Mouse (Mus musculus) stomach, postnatal 0 days (tissue): ENCODE measurements at regions not wholly inside any gene's neighbourhood (a gene's known extent, or its start where the extent isn't known, plus 50 kb on each side); places are given as distances from the start of the nearest gene placed in this dataset.

Source experiments
- ATAC-seq: fragments of 200-750 bp; cut with Nextera tagmentation; 2 replicates; pipeline ENCODE4 v1.8.0; 2017; ENCODE audit not compliant: low FRiP score, low TSS enrichment
- DNase-seq: peaks from one replicate; pipeline ENCODE4 v3.0.0-alpha.2; 2016; ENCODE audit warnings: low spot score
- H3K27ac ChIP-seq: fragments of 300-500 bp; sonication (generic); replicated peaks from 2 replicates; pipeline ENCODE4 v1.5.1; 2014; ENCODE audit warnings: mild to moderate bottlenecking, control low read depth
- H3K27me3 ChIP-seq: fragments of 300-500 bp; sonication (generic); 2 replicates; pipeline ENCODE4 v1.6.1; 2014; ENCODE audit warnings: low read length; ENCODE audit not compliant: control insufficient read depth, insufficient read depth
- H3K36me3 ChIP-seq: fragments of 300-500 bp; sonication (generic); 2 replicates; pipeline ENCODE4 v1.6.1; 2014; ENCODE audit warnings: low read length, mixed read lengths; ENCODE audit not compliant: control insufficient read depth, insufficient read depth
- H3K4me1 ChIP-seq: fragments of 300-500 bp; sonication (generic); replicated peaks from 2 replicates; pipeline ENCODE4 v1.6.1; 2014; ENCODE audit warnings: antibody characterized with exemption; ENCODE audit not compliant: control insufficient read depth, insufficient read depth
- H3K4me2 ChIP-seq: fragments of 300-500 bp; sonication (generic); replicated peaks from 2 replicates; pipeline ENCODE4 v1.6.1; 2014; ENCODE audit warnings: low read depth, mild to moderate bottlenecking, control low read depth, moderate library complexity
- H3K4me3 ChIP-seq: fragments of 300-500 bp; sonication (generic); 2 replicates; pipeline ENCODE4 v1.5.1; 2014; ENCODE audit warnings: low read depth, low read length, control low read depth
- H3K9ac ChIP-seq: fragments of 300-500 bp; sonication (generic); 2 replicates; pipeline ENCODE4 v1.6.1; 2014; ENCODE audit warnings: mild to moderate bottlenecking, low read length, control low read depth, mixed read lengths
- H3K9me3 ChIP-seq: fragments of 300-500 bp; sonication (generic); 2 replicates; pipeline ENCODE4 v1.6.1; 2016; ENCODE audit warnings: low read length; ENCODE audit not compliant: control insufficient read depth
- CTCF ChIP-seq: IDR thresholded peaks from 2 replicates; pipeline ENCODE4 v1.5.1; 2016; ENCODE audit warnings: antibody characterized with exemption, low read depth, mild to moderate bottlenecking, moderate library complexity
- EP300 ChIP-seq: optimal IDR thresholded peaks from 2 replicates; pipeline ENCODE3; 2016; ENCODE audit warnings: antibody characterized with exemption
- WGBS: fragments of 180-500 bp; shearing (Covaris S2); extraction: QIAGEN DNeasy Blood & Tissue Kit; methylation state at CpG from one replicate; pipeline ENCODE4 v1.1.7; 2014; 5-methylcytosine and 5-hydroxymethylcytosine counted together

- Histone ChIP-seq H3K4me3 (no peak overlapping the region), H3K27me3 (no peaks in the 10 kb centered on the region), H3K9me3 (no peaks in the 10 kb centered on the region), H3K36me3 (no peaks in the 10 kb centered on the region), H3K4me1 (no peaks in the 10 kb centered on the region), H3K27ac (no peak overlapping the region), H3K9ac (no peak overlapping the region), H3K4me2 (no peak overlapping the region)
- TF ChIP-seq CTCF (no peak), EP300 (no peak)
- DNase-seq (no peak), ATAC-seq (no peak)
- 43% methylated on average over 18 of the region's 18 CpGs for WGBS
Observed at GRCm38 (mm10) chr4:152999526-152999925, 483.1 kb downstream of the Ajap1 start.

GRCm38 (mm10) chr4:152997251-152997650 is 485.4 kb downstream of the Ajap1 start:
- Histone ChIP-seq H3K9ac (no peak overlapping the region), H3K4me3 (no peak overlapping the region), H3K36me3 (no peaks in the 10 kb centered on the region), H3K9me3 (no peaks in the 10 kb centered on the region), H3K27ac (no peak overlapping the region), H3K4me1 (no peaks in the 10 kb centered on the region), H3K4me2 (no peak overlapping the region), H3K27me3 (no peaks in the 10 kb centered on the region)
- 70% methylated on average over 5 of the region's 5 CpGs for WGBS
- ATAC-seq = no peak
- DNase-seq = no peak
- TF ChIP-seq CTCF (no peak), EP300 (no peak)

- no peaks in the 10 kb centered on the region for H3K27me3 ChIP-seq
- H3K9me3 ChIP-seq = no peaks in the 10 kb centered on the region
- H3K4me2 ChIP-seq = no peak overlapping the region
- H3K4me3 ChIP-seq = no peak overlapping the region
- no peaks in the 10 kb centered on the region for H3K36me3 ChIP-seq
- no peak overlapping the region for H3K27ac ChIP-seq
- no peak overlapping the region for H3K9ac ChIP-seq
- 66% methylated on average over 2 of the region's 2 CpGs for WGBS
- no peak for TF ChIP-seq EP300
- TF ChIP-seq CTCF = no peak
- no peaks in the 10 kb centered on the region for H3K4me1 ChIP-seq
- ATAC-seq (no peak), DNase-seq (no peak)
Observed at GRCm38 (mm10) chr4:152996641-152997040, 486.0 kb downstream of the Ajap1 start.

- no peak for TF ChIP-seq CTCF
- TF ChIP-seq EP300 = no peak
- H3K27ac ChIP-seq = no peak overlapping the region
- H3K9me3 ChIP-seq = no peaks in the 10 kb centered on the region
- no peak overlapping the region for H3K4me3 ChIP-seq
- H3K4me2 ChIP-seq = no peak overlapping the region
- ATAC-seq (no peak), DNase-seq (no peak)
- no peaks in the 10 kb centered on the region for H3K4me1 ChIP-seq
- H3K27me3 ChIP-seq = no peaks in the 10 kb centered on the region
- H3K36me3 ChIP-seq = no peaks in the 10 kb centered on the region
- 55% methylated on average over 5 of the region's 5 CpGs for WGBS
- H3K9ac ChIP-seq = no peak overlapping the region
Observed at GRCm38 (mm10) chr4:152995052-152995595, 487.5 kb downstream of the Ajap1 start.

GRCm38 (mm10) chr4:152994206-152994605 is 488.4 kb downstream of the Ajap1 start:
- no peak for DNase-seq
- Histone ChIP-seq H3K27me3 (no peaks in the 10 kb centered on the region), H3K36me3 (no peaks in the 10 kb centered on the region), H3K4me1 (no peaks in the 10 kb centered on the region), H3K27ac (no peak overlapping the region), H3K9me3 (no peaks in the 10 kb centered on the region), H3K4me3 (no peak overlapping the region), H3K4me2 (no peak overlapping the region), H3K9ac (no peak overlapping the region)
- no peak for ATAC-seq
- TF ChIP-seq EP300 = no peak
- TF ChIP-seq CTCF = no peak
- WGBS = 60% methylated on average over 3 of the region's 3 CpGs

- H3K27me3 ChIP-seq = no peaks in the 10 kb centered on the region
- no peak for ATAC-seq
- no peak overlapping the region for H3K4me2 ChIP-seq
- H3K4me3 ChIP-seq = no peak overlapping the region
- DNase-seq = no peak
- no peak overlapping the region for H3K27ac ChIP-seq
- no peak overlapping the region for H3K9ac ChIP-seq
- no peaks in the 10 kb centered on the region for H3K9me3 ChIP-seq
- H3K4me1 ChIP-seq = no peaks in the 10 kb centered on the region
- TF ChIP-seq EP300 = no peak
- no peak for TF ChIP-seq CTCF
- no peaks in the 10 kb centered on the region for H3K36me3 ChIP-seq
- WGBS = 69% methylated on average over 5 of the region's 5 CpGs
Observed at GRCm38 (mm10) chr4:152990266-152990665, 492.3 kb downstream of the Ajap1 start.
